Mouse (Mus musculus): ENCODE results near the gene Gpr152. TPM values are rescaled to one million over a fixed set of nuclear protein-coding genes. Genes with fewer than 3 reads are reported as not detected.

The Gpr152 gene
- polyA plus RNA-seq, 1 experiment from 2014 or later, result not detected

DNA sequence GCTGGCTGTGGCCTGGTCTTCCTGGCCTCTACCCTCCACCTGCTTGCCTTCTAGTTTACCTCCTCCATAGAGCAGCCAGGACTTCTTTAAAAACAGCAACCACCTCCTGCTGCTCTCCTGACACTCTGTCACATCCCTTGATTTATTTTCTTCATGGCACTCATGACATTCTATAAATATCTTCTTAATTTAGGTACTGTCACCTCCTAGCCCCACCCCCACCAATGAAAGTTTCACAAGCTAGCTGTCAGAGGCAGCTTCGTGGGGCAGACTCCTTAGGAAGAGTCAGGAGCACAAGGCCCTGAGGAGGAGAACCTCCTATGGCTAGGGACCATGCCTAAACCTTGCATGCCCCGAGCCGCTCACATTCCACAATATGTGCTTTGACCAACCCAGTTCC lies 47.7 kb downstream of the Gpr152 start:
- Histone ChIP-seq H3K9ac (no peak overlapping the region), H3K4me2 (replicated peaks) (no peak overlapping the region), H3K27me3 (ENCODE audit: control insufficient read depth, insufficient read depth, low read length) (no peaks in the 10 kb centered on the region), H3K4me1 (replicated peaks; ENCODE audit: control insufficient read depth, insufficient read depth, low read length) (peaks cover 1% of the 10 kb centered on the region; the same call in 1 of the 2 replicates), H3K9me3 (ENCODE audit: control insufficient read depth, low read length) (no peaks in the 10 kb centered on the region), H3K27ac (no peak overlapping the region), H3K4me3 (replicated peaks; ENCODE audit: low read length) (no peak overlapping the region), H3K36me3 (replicated peaks; ENCODE audit: control insufficient read depth, insufficient read depth) (no peaks in the 10 kb centered on the region)
- ATAC-seq (ENCODE audit: low FRiP score) (no peak), DNase-seq (ENCODE audit: low spot score) (no peak)
- 80% methylated on average over 3 of the region's 3 CpGs for WGBS

GRCm38 (mm10) chr19:4189051-4189620 lies 49.5 kb downstream of the Gpr152 start:
- Histone ChIP-seq H3K27me3 (ENCODE audit: control insufficient read depth, insufficient read depth, low read length) (no peaks in the 10 kb centered on the region), H3K27ac (no peak overlapping the region)
- 92% methylated on average over 12 of the region's 12 CpGs for WGBS

DNA sequence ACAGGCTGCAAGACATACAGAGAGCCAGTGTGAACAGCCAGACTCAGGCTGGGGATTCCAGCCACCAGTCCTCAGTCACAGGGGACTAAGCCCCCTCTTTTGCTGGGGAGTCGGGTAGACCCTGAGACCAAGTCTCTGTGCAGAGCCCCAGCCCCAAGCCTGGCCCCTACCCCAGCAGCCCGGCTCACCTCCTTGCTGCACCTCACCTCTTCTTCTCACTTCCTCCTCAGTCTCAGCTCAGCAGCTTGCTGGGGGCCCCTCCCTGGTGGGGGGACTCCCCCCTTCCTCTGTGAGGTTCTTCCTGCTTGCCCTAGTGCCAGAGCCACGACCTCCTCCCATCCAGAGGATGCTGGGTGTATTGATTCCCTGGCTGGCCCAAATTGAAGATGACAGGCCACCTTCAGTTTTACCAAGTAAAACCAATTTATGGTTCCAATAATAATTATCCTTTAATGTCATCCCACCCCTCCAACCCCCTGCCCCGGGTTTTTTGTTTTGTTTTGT lies 51.3 kb downstream of the Gpr152 start, which contains the start of gene Tbc1d10c:
Gene Tbc1d10c, minus strand, starts transcription at position 454 of the 504 bp plus-strand sequence.
- Histone ChIP-seq H3K27me3 (ENCODE audit: control insufficient read depth, insufficient read depth, low read length) (no peaks in the 10 kb centered on the region), H3K9me3 (ENCODE audit: control insufficient read depth, low read length) (no peaks in the 10 kb centered on the region), H3K36me3 (replicated peaks; ENCODE audit: control insufficient read depth, insufficient read depth) (peaks cover 28% of the 10 kb centered on the region), H3K4me2 (replicated peaks) (peak within 1 kb of the TSS; percentile 65), H3K4me1 (replicated peaks; ENCODE audit: control insufficient read depth, insufficient read depth, low read length) (peaks cover 12% of the 10 kb centered on the region), H3K27ac (peak within 1 kb of the TSS; percentile 90), H3K9ac (peak within 1 kb of the TSS; percentile 98), H3K4me3 (replicated peaks; ENCODE audit: low read length) (peak within 1 kb of the TSS; percentile 97)
- DNase-seq (ENCODE audit: low spot score), result no peak
- 74% methylated on average over 4 of the region's 4 CpGs for WGBS
- no peak for ATAC-seq (ENCODE audit: low FRiP score)

More at GRCm38 (mm10) chr19:4189051-4189620, 49.5 kb downstream of the Gpr152 start:
- H3K9ac ChIP-seq, result no peak overlapping the region
- DNase-seq (ENCODE audit: low spot score), result no peak
- no peak overlapping the region for H3K4me3 ChIP-seq (replicated peaks; ENCODE audit: low read length)
- H3K4me2 ChIP-seq (replicated peaks), result no peak overlapping the region
- no peaks in the 10 kb centered on the region for H3K9me3 ChIP-seq (ENCODE audit: control insufficient read depth, low read length)
- ATAC-seq (ENCODE audit: low FRiP score), result no peak
- peaks cover 12% of the 10 kb centered on the region for H3K4me1 ChIP-seq (replicated peaks; ENCODE audit: control insufficient read depth, insufficient read depth, low read length)
- peaks cover 10% of the 10 kb centered on the region for H3K36me3 ChIP-seq (replicated peaks; ENCODE audit: control insufficient read depth, insufficient read depth)

DNA sequence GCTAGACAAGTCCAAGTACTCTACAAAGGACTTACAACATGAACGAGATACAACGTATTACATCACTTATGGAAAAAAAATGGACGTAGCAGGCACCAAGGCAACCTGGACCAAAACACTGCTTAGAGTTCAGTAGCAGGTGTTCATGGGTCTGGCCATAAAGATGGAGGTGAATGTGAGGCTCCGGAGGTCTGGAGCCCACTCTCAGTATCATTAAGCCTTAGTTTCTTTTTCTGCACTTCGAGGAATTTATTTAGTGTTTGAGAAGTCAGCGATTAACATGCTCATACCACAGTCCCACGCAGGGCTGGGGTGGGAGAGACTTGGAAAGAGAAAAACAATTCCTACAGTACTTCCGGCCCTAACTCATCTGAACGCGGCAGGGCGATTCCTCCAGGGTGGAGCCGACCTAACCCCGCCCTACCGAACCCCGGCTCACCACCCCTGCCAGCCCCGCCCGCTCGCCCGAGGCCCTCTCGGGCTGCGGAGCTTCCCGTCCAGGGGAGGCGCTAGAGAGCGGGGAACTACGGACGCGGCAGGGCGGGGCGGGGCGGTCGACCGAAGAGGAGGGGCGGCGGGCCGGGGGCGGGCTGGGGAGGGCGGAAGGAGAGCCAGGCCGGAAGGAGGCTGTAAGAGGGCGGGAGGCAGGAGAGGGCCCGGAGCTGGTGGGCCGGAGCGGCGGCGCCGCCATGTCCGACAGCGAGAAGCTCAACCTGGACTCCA lies 52.1 kb downstream of the Gpr152 start, which contains the start of gene Ppp1ca:
Gene Ppp1ca, plus strand, starts transcription at position 538 of the 723 bp plus-strand sequence.
- Histone ChIP-seq H3K4me3 (replicated peaks; ENCODE audit: low read length) (peak within 1 kb of the TSS; percentile 97), H3K4me2 (replicated peaks) (peak within 1 kb of the TSS; percentile 65), H3K9me3 (ENCODE audit: control insufficient read depth, low read length) (no peaks in the 10 kb centered on the region), H3K9ac (peak within 1 kb of the TSS; percentile 98), H3K27ac (peak within 1 kb of the TSS; percentile 90), H3K4me1 (replicated peaks; ENCODE audit: control insufficient read depth, insufficient read depth, low read length) (peaks cover 12% of the 10 kb centered on the region), H3K27me3 (ENCODE audit: control insufficient read depth, insufficient read depth, low read length) (no peaks in the 10 kb centered on the region), H3K36me3 (replicated peaks; ENCODE audit: control insufficient read depth, insufficient read depth) (peaks cover 36% of the 10 kb centered on the region)
- peak; percentile 92 for DNase-seq (ENCODE audit: low spot score)
- peak; percentile 92 for ATAC-seq (ENCODE audit: low FRiP score)
- 7% methylated on average over 42 of the region's 47 CpGs for WGBS

GRCm38 (mm10) chr19:4192251-4192985 lies 52.8 kb downstream of the Gpr152 start:
- peak; percentile 45 for DNase-seq (ENCODE audit: low spot score)
- no peaks in the 10 kb centered on the region for H3K9me3 ChIP-seq (ENCODE audit: control insufficient read depth, low read length)
- H3K4me2 ChIP-seq (replicated peaks), result peak overlapping the region; percentile 65
- ATAC-seq (ENCODE audit: low FRiP score), result peak; percentile 18
- H3K27ac ChIP-seq, result peak overlapping the region; percentile 90
- H3K4me1 ChIP-seq (replicated peaks; ENCODE audit: control insufficient read depth, insufficient read depth, low read length), result peaks cover 12% of the 10 kb centered on the region
- H3K36me3 ChIP-seq (replicated peaks; ENCODE audit: control insufficient read depth, insufficient read depth), result peaks cover 42% of the 10 kb centered on the region
- H3K27me3 ChIP-seq (ENCODE audit: control insufficient read depth, insufficient read depth, low read length), result no peaks in the 10 kb centered on the region
- WGBS, result under 1% methylated on average over 42 of the region's 52 CpGs
- peak overlapping the region; percentile 97 for H3K4me3 ChIP-seq (replicated peaks; ENCODE audit: low read length)
- H3K9ac ChIP-seq, result peak overlapping the region; percentile 98

DNA sequence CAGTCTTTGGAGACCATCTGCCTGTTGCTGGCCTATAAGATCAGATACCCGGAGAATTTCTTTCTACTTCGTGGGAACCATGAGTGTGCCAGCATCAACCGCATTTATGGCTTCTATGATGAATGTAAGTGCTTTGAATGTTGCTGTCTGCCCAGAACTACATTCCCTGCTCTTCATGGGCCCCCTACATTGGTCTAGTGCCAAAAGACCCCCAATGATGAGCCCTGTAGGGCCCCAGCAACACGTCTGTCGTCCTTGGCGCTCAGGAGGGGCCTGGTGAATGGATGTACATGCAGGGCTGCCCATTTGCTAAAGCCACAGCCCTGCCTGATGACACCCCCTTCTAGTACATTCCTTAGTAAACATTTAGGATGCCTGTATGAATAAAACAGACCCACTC lies 53.5 kb downstream of the Gpr152 start:
- H3K4me2 ChIP-seq (replicated peaks), result peak overlapping the region; percentile 65
- H3K27me3 ChIP-seq (ENCODE audit: control insufficient read depth, insufficient read depth, low read length), result no peaks in the 10 kb centered on the region
- peaks cover 12% of the 10 kb centered on the region for H3K4me1 ChIP-seq (replicated peaks; ENCODE audit: control insufficient read depth, insufficient read depth, low read length)
- no peaks in the 10 kb centered on the region for H3K9me3 ChIP-seq (ENCODE audit: control insufficient read depth, low read length)
- ATAC-seq (ENCODE audit: low FRiP score) (no peak), DNase-seq (ENCODE audit: low spot score) (no peak)
- H3K36me3 ChIP-seq (replicated peaks; ENCODE audit: control insufficient read depth, insufficient read depth), result peaks cover 44% of the 10 kb centered on the region
- 61% methylated on average over 6 of the region's 6 CpGs for WGBS
- peak overlapping the region; percentile 97 for H3K4me3 ChIP-seq (replicated peaks; ENCODE audit: low read length)
- H3K9ac ChIP-seq, result peak overlapping the region; percentile 98
- H3K27ac ChIP-seq, result no peak overlapping the region; the same call in 1 of the 2 replicates

DNA sequence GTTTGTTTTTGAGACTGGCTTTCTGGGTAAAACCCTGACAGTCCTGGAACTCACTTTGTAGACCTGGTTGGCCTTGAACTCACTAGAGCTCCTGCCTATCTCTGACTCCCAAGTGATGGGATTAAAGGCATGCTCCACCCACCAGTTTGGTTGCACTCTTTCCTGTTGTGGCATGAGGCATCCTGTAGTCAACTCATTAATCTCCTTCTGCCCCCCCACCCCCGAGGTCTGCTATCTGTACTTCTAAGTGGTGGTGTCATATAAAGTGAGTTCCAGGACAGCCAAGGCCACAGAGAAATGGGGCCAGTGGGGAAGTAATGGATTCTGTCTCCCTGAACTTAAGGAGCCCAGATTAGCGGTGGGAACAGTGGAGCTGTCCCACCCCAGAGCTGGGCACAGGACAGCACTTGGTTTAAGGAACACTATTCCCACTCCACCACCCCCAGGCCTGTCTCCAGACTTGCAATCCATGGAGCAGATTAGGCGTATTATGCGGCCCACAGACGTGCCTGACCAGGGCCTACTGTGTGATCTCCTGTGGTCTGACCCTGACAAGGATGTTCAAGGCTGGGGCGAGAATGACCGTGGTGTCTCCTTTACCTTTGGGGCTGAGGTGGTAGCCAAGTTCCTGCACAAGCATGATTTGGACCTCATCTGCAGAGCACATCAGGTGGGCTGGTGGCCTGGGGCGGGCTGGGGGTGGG lies 54.6 kb downstream of the Gpr152 start:
- H3K27ac ChIP-seq, result no peak overlapping the region
- H3K9ac ChIP-seq, result no peak overlapping the region
- H3K4me2 ChIP-seq (replicated peaks), result peak overlapping the region; percentile 65; the same call in 1 of the 2 replicates

GRCm38 (mm10) chr19:4194776-4195650 lies 55.4 kb downstream of the Gpr152 start:
- peaks cover 44% of the 10 kb centered on the region for H3K36me3 ChIP-seq (replicated peaks; ENCODE audit: control insufficient read depth, insufficient read depth)
- H3K4me3 ChIP-seq (replicated peaks; ENCODE audit: low read length), result no peak overlapping the region
- ATAC-seq (ENCODE audit: low FRiP score) (no peak), DNase-seq (ENCODE audit: low spot score) (no peak)
- no peaks in the 10 kb centered on the region for H3K9me3 ChIP-seq (ENCODE audit: control insufficient read depth, low read length)
- no peak overlapping the region for H3K4me2 ChIP-seq (replicated peaks)
- H3K27me3 ChIP-seq (ENCODE audit: control insufficient read depth, insufficient read depth, low read length), result no peaks in the 10 kb centered on the region
- H3K27ac ChIP-seq, result no peak overlapping the region
- no peak overlapping the region for H3K9ac ChIP-seq
- 75% methylated on average over 12 of the region's 12 CpGs for WGBS
- H3K4me1 ChIP-seq (replicated peaks; ENCODE audit: control insufficient read depth, insufficient read depth, low read length), result peaks cover 12% of the 10 kb centered on the region

More for the DNA sequence above, 54.6 kb downstream of the Gpr152 start:
- Histone ChIP-seq H3K4me3 (replicated peaks; ENCODE audit: low read length) (no peak overlapping the region), H3K4me1 (replicated peaks; ENCODE audit: control insufficient read depth, insufficient read depth, low read length) (peaks cover 12% of the 10 kb centered on the region), H3K36me3 (replicated peaks; ENCODE audit: control insufficient read depth, insufficient read depth) (peaks cover 44% of the 10 kb centered on the region), H3K9me3 (ENCODE audit: control insufficient read depth, low read length) (no peaks in the 10 kb centered on the region), H3K27me3 (ENCODE audit: control insufficient read depth, insufficient read depth, low read length) (no peaks in the 10 kb centered on the region)
- ATAC-seq (ENCODE audit: low FRiP score) (no peak), DNase-seq (ENCODE audit: low spot score) (no peak)
- WGBS, result 91% methylated on average over 8 of the region's 8 CpGs

Data from hindbrain, embryonic 14.5 days (tissue).